ENCODE assay signal across 10 mouse cellular contexts in the genomic region with DNA sequence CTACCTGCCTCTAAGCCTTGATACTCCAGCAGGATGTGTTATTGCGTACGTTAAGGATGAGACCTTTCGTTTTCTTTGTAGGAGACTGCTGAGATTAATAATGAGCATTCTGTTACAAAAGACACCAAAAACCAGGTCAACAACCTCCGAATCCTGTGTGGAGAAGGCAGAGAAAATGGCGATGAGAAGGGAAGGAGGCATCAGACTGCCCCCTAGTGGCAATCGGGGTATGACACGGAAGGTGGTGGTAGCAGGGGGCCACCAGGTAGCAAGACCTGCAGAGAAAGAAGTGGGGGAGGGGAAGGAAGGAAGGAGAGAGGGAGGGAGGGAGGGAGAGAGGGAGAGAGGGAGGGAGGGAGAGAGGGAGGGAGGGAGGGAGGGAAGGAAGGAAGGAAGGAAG. TPM values are rescaled to one million over a fixed set of nuclear protein-coding genes. Genes with fewer than 3 reads are reported as not detected.
DNase-seq lines count a peak whose midpoint lies in the region; ATAC-seq and TF ChIP-seq lines count a peak whose summit lies in the region.
"Had no signal": no experiment of that assay in that cellular context is flagged by ENCODE, and none has a peak within 500 bp of the region (broad histone marks: within the 10 kb centered on the region; RNA-seq: fewer than 3 reads in every experiment).

No protein-coding gene starts in this region.

- 43% methylated on average over 7 of the region's 7 CpGs for WGBS in kidney, embryonic 14.5 days
- 11% methylated on average over 7 of the region's 7 CpGs for WGBS in cerebellum, adult 2 months
- WGBS in midbrain, embryonic 15.5 days = 31% methylated on average over 7 of the region's 7 CpGs
- 56% methylated on average over 7 of the region's 7 CpGs for WGBS in thymus, adult 2 months

- TF ChIP-seq POLR2A in cerebellum, adult 2 months (IDR thresholded peaks at IDR 0.05; ENCODE audit: borderline replicate concordance, insufficient read depth, low read length) = no peak
- no peak for TF ChIP-seq POLR2A in thymus, adult 2 months (IDR thresholded peaks at IDR 0.05; ENCODE audit: control insufficient read depth, extremely low read depth, insufficient read depth, low read length, poor library complexity)

- peak; percentile 70; the same call in 1 of the 2 replicates for TF ChIP-seq CTCF in G1E (IDR thresholded peaks at IDR 0.05; ENCODE audit: low read depth, low read length)
- peak; percentile 70 for TF ChIP-seq CTCF in cerebellum, adult 2 months (IDR thresholded peaks at IDR 0.05; ENCODE audit: borderline replicate concordance, insufficient read depth, low read depth, low read length)
- TF ChIP-seq CTCF in thymus, adult 2 months (IDR thresholded peaks at IDR 0.05; ENCODE audit: borderline replicate concordance, control insufficient read depth, extremely low read depth, insufficient read depth, low read length, poor library complexity) = peak; percentile 58; the same call in 1 of the 2 replicates

- no peaks in the 10 kb centered on the region for H3K27me3 ChIP-seq in kidney, embryonic 14.5 days (ENCODE audit: control insufficient read depth, insufficient read depth, low read length)
- peaks cover 6% of the 10 kb centered on the region for H3K27me3 ChIP-seq in G1E (ENCODE audit: insufficient read depth, low read length)
- no peaks in the 10 kb centered on the region; the same call in 1 of the 2 replicates for H3K27me3 ChIP-seq in cerebellum, adult 2 months (ENCODE audit: control insufficient read depth, insufficient read depth, low read length)
- no peaks in the 10 kb centered on the region for H3K27me3 ChIP-seq in midbrain, embryonic 15.5 days (replicated peaks)
- no peaks in the 10 kb centered on the region for H3K27me3 ChIP-seq in thymus, adult 2 months (ENCODE audit: control insufficient read depth, insufficient read depth, low read length)
- H3K27me3 ChIP-seq: embryonic facial prominence, embryonic 15.5 days; lung, embryonic 15.5 days had no signal

- DNase-seq in kidney, adult 11 months = peak; percentile 65
- DNase-seq in G1E (ENCODE audit: low spot score) = peak; percentile 66
- peak; percentile 61 to 65 for DNase-seq in cerebellum, adult 2 months
- DNase-seq in frontal cortex, adult 2 months (ENCODE audit: extremely low spot score in 1 of 2, low spot score in 1 of 2) = peak; percentile 23 to 85
- peak; percentile 69 to 70 for DNase-seq in layer of hippocampus, postnatal 14 days (ENCODE audit: low spot score in 2 of 2)
- DNase-seq in thymus, adult 2 months = peak; percentile 56

- no peak overlapping the region for H3K4me3 ChIP-seq in kidney, embryonic 14.5 days (ENCODE audit: low read length)
- H3K4me3 ChIP-seq in G1E (ENCODE audit: low read depth, low read length) = no peak overlapping the region
- no peak overlapping the region for H3K4me3 ChIP-seq in cerebellum, adult 2 months (replicated peaks; ENCODE audit: insufficient read depth, low read depth, low read length)
- H3K4me3 ChIP-seq in midbrain, embryonic 15.5 days = no peak overlapping the region
- H3K4me3 ChIP-seq in thymus, adult 2 months (ENCODE audit: control insufficient read depth, insufficient read depth, low read length) = no peak overlapping the region
- H3K4me3 ChIP-seq: embryonic facial prominence, embryonic 15.5 days; lung, embryonic 15.5 days had no signal

- H3K36me3 ChIP-seq in kidney, embryonic 14.5 days (ENCODE audit: control insufficient read depth, insufficient read depth, low read length) = no peaks in the 10 kb centered on the region
- H3K36me3 ChIP-seq in G1E (replicated peaks) = no peaks in the 10 kb centered on the region
- H3K36me3 ChIP-seq in midbrain, embryonic 15.5 days (replicated peaks) = no peaks in the 10 kb centered on the region
- no peaks in the 10 kb centered on the region for H3K36me3 ChIP-seq in thymus, adult 2 months (ENCODE audit: control insufficient read depth, insufficient read depth, low read length)
- H3K36me3 ChIP-seq: embryonic facial prominence, embryonic 15.5 days; lung, embryonic 15.5 days had no signal

- H3K4me2 ChIP-seq in kidney, embryonic 14.5 days (replicated peaks; ENCODE audit: low read depth, low read length) = no peak overlapping the region
- H3K4me2 ChIP-seq in midbrain, embryonic 15.5 days = no peak overlapping the region
- H3K4me2 ChIP-seq: embryonic facial prominence, embryonic 15.5 days; lung, embryonic 15.5 days had no signal

- no peak overlapping the region for H3K27ac ChIP-seq in kidney, embryonic 14.5 days (ENCODE audit: low read depth, low read length)
- no peak overlapping the region for H3K27ac ChIP-seq in cerebellum, adult 2 months (ENCODE audit: insufficient read depth, low read length)
- H3K27ac ChIP-seq in midbrain, embryonic 15.5 days = peak overlapping the region; percentile 56; the same call in 1 of the 2 replicates
- H3K27ac ChIP-seq in thymus, adult 2 months (ENCODE audit: control insufficient read depth, insufficient read depth, low read length) = no peak overlapping the region
- H3K27ac ChIP-seq: embryonic facial prominence, embryonic 15.5 days; lung, embryonic 15.5 days had no signal

- no peak for ATAC-seq in kidney, embryonic 14.5 days (ENCODE audit: low FRiP score, low TSS enrichment)
- peak; percentile 40 for ATAC-seq in G1E (ENCODE audit: extremely low read depth, insufficient number of reproducible peaks, low FRiP score, poor library complexity, severe bottlenecking)
- ATAC-seq in midbrain, embryonic 15.5 days (replicated peaks) = no peak

- H3K9ac ChIP-seq in kidney, embryonic 14.5 days (ENCODE audit: low read depth, low read length) = no peak overlapping the region
- H3K9ac ChIP-seq in midbrain, embryonic 15.5 days = no peak overlapping the region
- H3K9ac ChIP-seq: embryonic facial prominence, embryonic 15.5 days; lung, embryonic 15.5 days had no signal

- no peaks in the 10 kb centered on the region for H3K4me1 ChIP-seq in kidney, embryonic 14.5 days (ENCODE audit: control insufficient read depth, insufficient read depth, low read length)
- H3K4me1 ChIP-seq in G1E (ENCODE audit: insufficient read depth, low read depth, low read length) = peaks cover 8% of the 10 kb centered on the region
- H3K4me1 ChIP-seq in cerebellum, adult 2 months (ENCODE audit: control insufficient read depth, insufficient read depth, low read length) = peaks cover 3% of the 10 kb centered on the region; the same call in 1 of the 2 replicates
- H3K4me1 ChIP-seq in midbrain, embryonic 15.5 days = no peaks in the 10 kb centered on the region
- no peaks in the 10 kb centered on the region for H3K4me1 ChIP-seq in thymus, adult 2 months (replicated peaks; ENCODE audit: control insufficient read depth, insufficient read depth, low read length)
- H3K4me1 ChIP-seq: embryonic facial prominence, embryonic 15.5 days; lung, embryonic 15.5 days had no signal

- H3K9me3 ChIP-seq in kidney, embryonic 14.5 days (ENCODE audit: control insufficient read depth, low read length) = peaks cover 2% of the 10 kb centered on the region; the same call in 1 of the 2 replicates
- no peaks in the 10 kb centered on the region for H3K9me3 ChIP-seq in G1E (replicated peaks)
- no peaks in the 10 kb centered on the region for H3K9me3 ChIP-seq in midbrain, embryonic 15.5 days
- H3K9me3 ChIP-seq: lung, embryonic 15.5 days had no signal

RNA-seq across cellular contexts. Expression of gene Acbd6, which starts 41.3 kb away (rescaled TPM):
- polyA plus RNA-seq in kidney, embryonic 14.5 days (2014; fragmentation: Nextera tagmentation; extraction: Ambion mirVana) = 80.7 and 87.0 TPM in 2 replicates
- total RNA-seq in G1E (2014; fragmentation: Nextera tagmentation) (74.8 and 86.7 TPM in 2 replicates), G1E (2017) (47.0 and 74.8 TPM in 2 replicates)
- polyA plus RNA-seq in G1E (2012) = 445 and 569 TPM in 2 replicates
- 78.4 and 85.0 TPM in 2 replicates for polyA plus RNA-seq in cerebellum, adult 2 months (2012; rRNA removed)
- polyA plus RNA-seq in frontal cortex, adult 2 months (2012; rRNA removed) = 86.1 and 90.0 TPM in 2 replicates
- total RNA-seq in layer of hippocampus, postnatal 14 days (2021) = 10 to 100 TPM; 92.0 to 92.7 TPM
- polyA plus RNA-seq in midbrain, embryonic 15.5 days (2015; fragmentation: Nextera tagmentation; extraction: Ambion mirVana) = 89.3 and 93.8 TPM in 2 replicates
- 164 and 317 TPM in 2 replicates for polyA plus RNA-seq in thymus, adult 2 months (2012; rRNA removed)
